In genomic region chr7:30194101-30194831, GRCm38 (mm10) we compare ENCODE assay signal across 7 mouse cellular contexts. TPM values are rescaled to one million over a fixed set of nuclear protein-coding genes. Genes with fewer than 3 reads are reported as not detected.
DNase-seq lines count a peak whose midpoint lies in the region; ATAC-seq and TF ChIP-seq lines count a peak whose summit lies in the region.

No protein-coding gene starts in this region.

- peak overlapping the region; percentile 86 for H3K27ac ChIP-seq in CH12.LX (ENCODE audit: insufficient read depth, low read depth)
- H3K27ac ChIP-seq in lung, embryonic 16.5 days (ENCODE audit: low read length) = peak overlapping the region; percentile 90

- peak; percentile 63 for TF ChIP-seq POLR2A in CH12.LX (IDR thresholded peaks at IDR 0.05; ENCODE audit: low read depth, low read length)

- TF ChIP-seq CTCF in CH12.LX (conservative IDR thresholded peaks at IDR 0.05 in 1 of 2, IDR thresholded peaks at IDR 0.05 in 1 of 2; ENCODE audit: low read depth in 2 of 2, low read length in 2 of 2) = no peak

- H3K36me3 ChIP-seq in CH12.LX (replicated peaks in 1 of 2; ENCODE audit: control insufficient read depth in 1 of 2, insufficient read depth in 1 of 2, low read length in 1 of 2) = peaks cover 25 to 37% of the 10 kb centered on the region in 2 experiments
- peaks cover 15% of the 10 kb centered on the region; the same call in 1 of the 2 replicates for H3K36me3 ChIP-seq in lung, embryonic 16.5 days (ENCODE audit: control insufficient read depth, insufficient read depth, low read length)

- DNase-seq in 416B (ENCODE audit: low read depth) (peak; percentile 77), CH12.LX (ENCODE audit: extremely low read depth) (peak; percentile 61)
- peak; percentile 69 to 73 for DNase-seq in cerebellum, postnatal 36 days
- DNase-seq in heart, adult 8-10 months (ENCODE audit: low spot score) = peak; percentile 58
- DNase-seq in kidney, adult 9 months = peak; percentile 39
- DNase-seq in right cerebral cortex, postnatal 25 days = peak; percentile 38

- H3K9ac ChIP-seq in CH12.LX (ENCODE audit: insufficient read depth, low read depth) = peak overlapping the region; percentile 95
- peak overlapping the region; percentile 84 for H3K9ac ChIP-seq in lung, embryonic 16.5 days (ENCODE audit: low read length)

- H3K79me2 ChIP-seq in CH12.LX (replicated peaks; ENCODE audit: control insufficient read depth, extremely low read depth, insufficient read depth, poor library complexity, severe bottlenecking) = peaks cover 14% of the 10 kb centered on the region

- TF ChIP-seq RAD21 in CH12.LX (IDR thresholded peaks at IDR 0.05; ENCODE audit: low read depth, low read length) = no peak

- H3K9me3 ChIP-seq in CH12.LX (replicated peaks; ENCODE audit: low read length) = no peaks in the 10 kb centered on the region
- no peaks in the 10 kb centered on the region for H3K9me3 ChIP-seq in lung, embryonic 16.5 days (ENCODE audit: control insufficient read depth, low read length)

- H3K4me2 ChIP-seq in CH12.LX (ENCODE audit: insufficient read depth, low read depth, poor library complexity, severe bottlenecking) = peak overlapping the region; percentile 39
- peak overlapping the region; percentile 66 for H3K4me2 ChIP-seq in lung, embryonic 16.5 days (ENCODE audit: low read depth, low read length)

- in situ Hi-C loops in CH12.LX (cut with MboI; ENCODE audit: low pct_ligation_motif_present, low pct_unique_long_range_greater_than_20kb, low sequenced_read_pairs) = no loop called here

- dilution Hi-C loops in CH12.LX (cut with MboI; ENCODE audit: extremely low pct_ligation_motif_present, extremely low pct_unique_long_range_greater_than_20kb, low sequenced_read_pairs) = no loop called here

- peak; percentile 30 for ATAC-seq in lung, embryonic 16.5 days (ENCODE audit: low read depth)

- no peaks in the 10 kb centered on the region for H3K27me3 ChIP-seq in CH12.LX (replicated peaks)
- no peaks in the 10 kb centered on the region for H3K27me3 ChIP-seq in lung, embryonic 16.5 days (ENCODE audit: control insufficient read depth, insufficient read depth, low read depth, low read length)

- H3K4me1 ChIP-seq in CH12.LX (ENCODE audit: control insufficient read depth in 1 of 2, insufficient read depth in 2 of 2) = peaks cover 0 to 24% of the 10 kb centered on the region in 2 experiments; a peak in 2 of 4 replicates
- H3K4me1 ChIP-seq in lung, embryonic 16.5 days (replicated peaks; ENCODE audit: control insufficient read depth, insufficient read depth, low read length) = peaks cover 20% of the 10 kb centered on the region

- under 1% methylated on average over 25 of the region's 26 CpGs for WGBS in lung, embryonic 16.5 days

- H3K4me3 ChIP-seq in CH12.LX (replicated peaks in 1 of 3; ENCODE audit: low read depth in 2 of 3, low read length in 2 of 3, poor library complexity in 1 of 3) = peak overlapping the region; percentile 76 to 92 (median 84)
- H3K4me3 ChIP-seq in lung, embryonic 16.5 days (ENCODE audit: low read length) = peak overlapping the region; percentile 78

- TF ChIP-seq EP300 in CH12.LX (IDR thresholded peaks at IDR 0.05; ENCODE audit: low read length) = no peak

TF ChIP-seq in CH12.LX, 34 proteins besides CTCF, POLR2A, EP300 and RAD21:
- TF ChIP-seq IRF4 (IDR thresholded peaks at IDR 0.05; ENCODE audit: low read depth, low read length) (no peak), SMC3 (IDR thresholded peaks at IDR 0.05; ENCODE audit: low read depth, low read length) (no peak), UBTF (IDR thresholded peaks at IDR 0.05; ENCODE audit: low read depth, low read length) (0 out of 2 replicates have a peak, but pooled peaks have one; percentile 30), TCF12 (IDR thresholded peaks at IDR 0.05; ENCODE audit: low read depth, low read length) (no peak), MYC (IDR thresholded peaks at IDR 0.05; ENCODE audit: low read depth, low read length) (no peak), HCFC1 (IDR thresholded peaks at IDR 0.05; ENCODE audit: low read depth, low read length) (peak; percentile 63), MAX (IDR thresholded peaks at IDR 0.05; ENCODE audit: low read length) (no peak), TBP (conservative IDR thresholded peaks at IDR 0.05; ENCODE audit: low read depth, low read length) (no peak), ZC3H11A (IDR thresholded peaks at IDR 0.05; ENCODE audit: low read depth, low read length) (no peak), PAX5 (IDR thresholded peaks at IDR 0.05; ENCODE audit: low read length) (no peak), SIN3A (IDR thresholded peaks at IDR 0.05; ENCODE audit: low read length) (peak; percentile 85), MAZ (IDR thresholded peaks at IDR 0.05; ENCODE audit: low read depth, low read length) (no peak; the same call in 1 of the 2 replicates), MXI1 (IDR thresholded peaks at IDR 0.05; ENCODE audit: low read depth, low read length) (peak; percentile 77; the same call in 1 of the 2 replicates), MEF2A (IDR thresholded peaks at IDR 0.05; ENCODE audit: borderline replicate concordance, low read depth, low read length) (no peak), USF2 (conservative IDR thresholded peaks at IDR 0.05; ENCODE audit: low read depth, low read length) (no peak), KAT2A (IDR thresholded peaks at IDR 0.05; ENCODE audit: insufficient replicate concordance, low read length) (0 out of 2 replicates have a peak, but pooled peaks have one; percentile 3), ELF1 (IDR thresholded peaks at IDR 0.05; ENCODE audit: low read depth, low read length) (peak; percentile 64; the same call in 1 of the 2 replicates), ZNF384 (IDR thresholded peaks at IDR 0.05; ENCODE audit: low read depth, low read length) (peak; percentile 99), BHLHE40 (IDR thresholded peaks at IDR 0.05; ENCODE audit: low read depth, low read length) (no peak), ETS1 (conservative IDR thresholded peaks at IDR 0.05; ENCODE audit: low read depth, low read length) (no peak), NELFE (IDR thresholded peaks at IDR 0.05; ENCODE audit: low read depth, low read length) (no peak)

RNA-seq across cellular contexts. Expression of gene Capns1, which starts 4.3 kb away (rescaled TPM):
- total RNA-seq in CH12.LX (2012; rRNA removed) = 85.8 and 101 TPM in 2 replicates
- 207 and 219 TPM in 2 replicates for total RNA-seq in CH12.LX (2014; rRNA removed)
- polyA plus RNA-seq in CH12.LX (2012; ENCODE audit: insufficient read length, low read depth) = 218 and 233 TPM in 2 replicates
- 100 to 1,000 TPM; 287 to 304 (median 297) TPM for total RNA-seq in heart, adult 8-10 months (2022)
- 91.2 and 99.5 TPM in 2 replicates for polyA plus RNA-seq in lung, embryonic 16.5 days (2015; fragmentation: Nextera tagmentation; extraction: Ambion mirVana)

RNA-seq across cellular contexts. Expression of gene Cox7a1, which starts 10.3 kb away (rescaled TPM):
- 5.5 and 14.0 TPM in 2 replicates for total RNA-seq in CH12.LX (2012; rRNA removed)
- total RNA-seq in CH12.LX (2014; rRNA removed) = 9.9 and 15.2 TPM in 2 replicates
- polyA plus RNA-seq in CH12.LX (2012; ENCODE audit: insufficient read length, low read depth) = 1.6 and 4.2 TPM in 2 replicates
- 1,000 to 10,000 TPM; 3,196 to 3,318 (median 3,289) TPM for total RNA-seq in heart, adult 8-10 months (2022)
- 17.1 and 20.2 TPM in 2 replicates for polyA plus RNA-seq in lung, embryonic 16.5 days (2015; fragmentation: Nextera tagmentation; extraction: Ambion mirVana)

RNA-seq across cellular contexts. Expression of gene Zfp146, which starts 24.7 kb away (rescaled TPM):
- total RNA-seq in CH12.LX (2012; rRNA removed) (43.1 and 45.1 TPM in 2 replicates), CH12.LX (2014; rRNA removed) (44.5 and 45.0 TPM in 2 replicates)
- 42.0 and 47.8 TPM in 2 replicates for polyA plus RNA-seq in CH12.LX (2012; ENCODE audit: insufficient read length, low read depth)
- 10 to 100 TPM; 23.2 to 33.8 (median 28.1) TPM for total RNA-seq in heart, adult 8-10 months (2022)
- 13.7 and 14.8 TPM in 2 replicates for polyA plus RNA-seq in lung, embryonic 16.5 days (2015; fragmentation: Nextera tagmentation; extraction: Ambion mirVana)

RNA-seq across cellular contexts. Expression of gene Polr2i, which starts 37.5 kb away (rescaled TPM):
- total RNA-seq in CH12.LX (2012; rRNA removed) (83.6 and 101 TPM in 2 replicates), CH12.LX (2014; rRNA removed) (55.0 and 62.9 TPM in 2 replicates)
- 74.2 and 75.4 TPM in 2 replicates for polyA plus RNA-seq in CH12.LX (2012; ENCODE audit: insufficient read length, low read depth)
- 10 to 100 TPM; 54.0 to 70.5 (median 64.9) TPM for total RNA-seq in heart, adult 8-10 months (2022)
- 146 and 152 TPM in 2 replicates for polyA plus RNA-seq in lung, embryonic 16.5 days (2015; fragmentation: Nextera tagmentation; extraction: Ambion mirVana)

RNA-seq across cellular contexts. Expression of gene Tbcb, which starts 37.8 kb away (rescaled TPM):
- 89.6 and 109 TPM in 2 replicates for total RNA-seq in CH12.LX (2012; rRNA removed)
- total RNA-seq in CH12.LX (2014; rRNA removed) = 54.9 and 57.7 TPM in 2 replicates
- polyA plus RNA-seq in CH12.LX (2012; ENCODE audit: insufficient read length, low read depth) = 79.9 and 86.3 TPM in 2 replicates
- total RNA-seq in heart, adult 8-10 months (2022) = 10 to 100 TPM; 51.2 to 62.4 (median 57.6) TPM
- polyA plus RNA-seq in lung, embryonic 16.5 days (2015; fragmentation: Nextera tagmentation; extraction: Ambion mirVana) = 156 and 161 TPM in 2 replicates

Comparison
In these comparisons a context has a peak if more than half of its experiments do, and no peak if none do; other contexts are left out.
1. Peak in every context shown above with its lines: DNase-seq, ATAC-seq, H3K4me3 ChIP-seq and H3K27ac ChIP-seq.
2. RNA of gene Cox7a1, which starts 10.3 kb away (total RNA-seq): 3,196 to 3,318 TPM in heart, adult 8-10 months; 5.5 to 15.2 TPM in CH12.LX; every median in the first group is over 100 times any median in the second.